Mouse (Mus musculus) bone marrow macrophage, adult 2 months (primary cell): ENCODE measurements around the gene Lgals2. TPM values are rescaled to one million over a fixed set of nuclear protein-coding genes. Genes with fewer than 3 reads are reported as not detected.
A peak's percentile ranks its signal among the peaks of the same experiment; 100 is the strongest.

Experiments used
- H3K27ac ChIP-seq: 2 replicates; pipeline ENCODE4 v1.5.1; 2012; ENCODE audit warnings: low read depth, low read length; ENCODE audit not compliant: insufficient read depth
- H3K4me1 ChIP-seq: 2 replicates; pipeline ENCODE4 v1.6.1; 2012; ENCODE audit warnings: low read length; ENCODE audit not compliant: control insufficient read depth, insufficient read depth
- H3K4me3 ChIP-seq: 2 replicates; pipeline ENCODE4 v1.5.1; 2012; ENCODE audit warnings: mild to moderate bottlenecking, low read length, moderate library complexity; ENCODE audit not compliant: insufficient read depth
- CTCF ChIP-seq: IDR thresholded peaks from 2 replicates; pipeline ENCODE4 v1.5.1; 2012; ENCODE audit warnings: low read depth, mild to moderate bottlenecking, low read length, moderate library complexity
- POLR2A ChIP-seq: IDR thresholded peaks from 2 replicates; pipeline ENCODE4 v1.6.1; 2012; ENCODE audit warnings: mild to moderate bottlenecking, low read depth, low read length, borderline replicate concordance
- polyA plus RNA-seq: library from polyadenylated mRNA; stranded (reverse); fragments of >200 nt; gene quantifications from 2 replicates; pipeline ENCODE4 v1.2.4, GENCODE M21; 2012; ENCODE audit not compliant: missing spikeins, insufficient read depth, insufficient read length

Gene Lgals2
- polyA plus RNA-seq, 1 experiment, result not detected

- 0 out of 2 replicates have a peak overlapping the region, but pooled peaks have one; percentile 40 for H3K27ac ChIP-seq
Measured at GRCm38 (mm10) chr15:78875537-78875936, 20.2 kb upstream of the Lgals2 start.

DNA sequence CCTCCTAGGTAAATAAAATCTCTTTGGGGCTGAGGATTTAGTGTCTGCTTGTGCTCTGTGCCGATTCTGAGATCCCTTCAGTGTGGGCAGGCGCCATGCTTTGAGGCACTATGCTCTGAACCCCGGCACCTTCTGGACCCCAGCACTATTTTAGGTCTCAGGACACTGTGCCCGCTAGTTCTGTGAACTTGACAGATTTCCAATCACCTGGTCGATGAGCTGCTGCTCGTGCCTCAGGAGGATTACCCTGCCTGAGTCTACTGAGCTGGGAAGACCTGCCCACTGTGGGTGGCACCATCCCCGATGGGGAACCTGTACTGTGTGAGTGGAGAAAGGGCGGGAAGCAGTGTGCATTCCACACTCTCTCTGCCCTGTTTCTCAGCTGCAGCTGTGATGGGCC lies 19.7 kb upstream of the Lgals2 start:
- no peak overlapping the region for H3K27ac ChIP-seq
- peaks cover 13% of the 10 kb centered on the region for H3K4me1 ChIP-seq
- TF ChIP-seq CTCF (no peak), POLR2A (no peak)
- no peak overlapping the region for H3K4me3 ChIP-seq

More at GRCm38 (mm10) chr15:78875537-78875936, 20.2 kb upstream of the Lgals2 start:
- H3K4me3 ChIP-seq, result no peak overlapping the region
- no peak for TF ChIP-seq POLR2A
- TF ChIP-seq CTCF, result no peak
- peaks cover 19% of the 10 kb centered on the region for H3K4me1 ChIP-seq

- Histone ChIP-seq H3K4me1 (peaks cover 6% of the 10 kb centered on the region), H3K4me3 (no peak overlapping the region), H3K27ac (no peak overlapping the region)
- TF ChIP-seq CTCF (no peak), POLR2A (no peak)
Measured at GRCm38 (mm10) chr15:78873803-78874435, 18.6 kb upstream of the Lgals2 start.

DNA sequence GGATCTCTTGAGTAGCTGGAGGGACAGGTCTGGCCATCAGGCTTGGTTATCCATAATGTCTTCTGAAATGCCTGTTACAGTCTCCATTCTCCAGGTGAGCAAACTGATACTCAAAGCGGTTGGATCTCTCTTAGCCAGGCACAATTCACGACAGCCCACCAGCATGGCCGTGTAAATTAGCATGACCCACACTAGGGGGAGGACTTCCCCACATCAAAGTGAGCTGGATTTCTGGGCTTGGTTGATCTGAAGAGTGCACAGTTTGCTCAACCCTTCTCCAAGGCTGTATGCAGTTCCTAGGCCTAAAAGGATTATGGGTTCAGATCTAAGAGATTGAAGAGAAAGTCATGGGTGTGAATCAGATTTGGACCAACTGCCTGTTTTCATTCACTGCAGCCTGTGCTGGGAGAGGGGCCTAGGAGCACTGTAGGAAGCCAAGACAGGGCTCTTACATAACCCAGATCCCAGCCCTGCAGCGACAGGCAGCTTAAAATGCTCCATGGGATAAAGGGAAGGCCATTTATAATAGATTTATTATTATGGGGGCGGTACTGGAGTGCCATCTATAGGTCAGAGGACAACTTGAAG lies 16.8 kb upstream of the Lgals2 start:
- Histone ChIP-seq H3K4me1 (peaks cover 6% of the 10 kb centered on the region), H3K4me3 (no peak overlapping the region), H3K27ac (no peak overlapping the region)
- TF ChIP-seq POLR2A (no peak), CTCF (no peak)

GRCm38 (mm10) chr15:78869775-78870174 lies 14.4 kb upstream of the Lgals2 start:
- peaks cover 3% of the 10 kb centered on the region for H3K4me1 ChIP-seq
- TF ChIP-seq CTCF (peak; percentile 78), POLR2A (no peak)
- no peak overlapping the region for H3K4me3 ChIP-seq
- no peak overlapping the region for H3K27ac ChIP-seq

DNA sequence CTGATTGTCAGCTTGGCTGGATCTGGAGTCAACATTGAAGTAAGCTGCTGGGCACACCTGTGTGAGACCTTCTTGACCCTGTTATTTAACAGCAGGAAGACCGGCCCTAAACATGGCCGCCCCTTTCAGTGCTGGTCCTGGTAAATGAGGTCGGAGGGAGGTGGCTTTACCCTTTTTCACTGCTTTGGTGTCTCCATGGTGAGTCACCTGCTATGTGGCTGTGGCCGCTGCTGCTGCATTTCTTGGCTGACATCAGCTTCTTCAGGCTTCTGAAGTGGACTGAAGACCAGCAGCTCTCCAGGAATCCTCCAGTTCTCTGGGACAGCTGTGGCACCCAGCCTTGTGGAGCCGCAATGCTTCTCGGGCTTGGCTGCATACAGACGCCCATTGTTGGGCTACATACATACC lies 13.5 kb upstream of the Lgals2 start:
- H3K4me1 ChIP-seq, result peaks cover 11% of the 10 kb centered on the region
- no peak overlapping the region for H3K4me3 ChIP-seq
- H3K27ac ChIP-seq, result no peak overlapping the region
- TF ChIP-seq CTCF, result no peak
- no peak for TF ChIP-seq POLR2A

- peaks cover 16% of the 10 kb centered on the region for H3K4me1 ChIP-seq
- H3K27ac ChIP-seq, result no peak overlapping the region
- no peak overlapping the region for H3K4me3 ChIP-seq
- no peak for TF ChIP-seq POLR2A
- TF ChIP-seq CTCF, result no peak
Measured at GRCm38 (mm10) chr15:78868398-78868797, 13.1 kb upstream of the Lgals2 start.

DNA sequence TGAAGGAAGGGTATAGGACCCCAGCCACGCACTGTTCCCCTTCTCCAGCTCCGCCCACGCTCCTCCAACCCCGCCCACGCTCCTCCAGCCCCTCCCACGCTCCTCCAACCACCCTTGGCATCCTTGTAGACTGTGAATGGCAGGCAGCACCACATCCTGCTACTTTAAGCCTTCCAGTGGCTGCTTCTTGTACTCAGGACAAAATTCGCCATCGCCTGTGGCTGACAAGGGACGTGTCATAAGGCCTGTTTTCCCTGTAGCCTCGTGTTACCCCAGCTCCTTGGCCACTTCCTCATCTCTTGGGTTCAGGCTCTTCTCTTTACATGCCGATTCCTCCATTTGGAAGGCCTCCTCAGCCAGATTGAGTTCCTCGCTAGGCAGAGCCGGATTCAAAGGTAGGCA lies 8.5 kb upstream of the Lgals2 start:
- TF ChIP-seq CTCF (no peak), POLR2A (no peak)
- peak overlapping the region; percentile 51 for H3K4me3 ChIP-seq
- peaks cover 44% of the 10 kb centered on the region for H3K4me1 ChIP-seq
- peak overlapping the region; percentile 82 for H3K27ac ChIP-seq

DNA sequence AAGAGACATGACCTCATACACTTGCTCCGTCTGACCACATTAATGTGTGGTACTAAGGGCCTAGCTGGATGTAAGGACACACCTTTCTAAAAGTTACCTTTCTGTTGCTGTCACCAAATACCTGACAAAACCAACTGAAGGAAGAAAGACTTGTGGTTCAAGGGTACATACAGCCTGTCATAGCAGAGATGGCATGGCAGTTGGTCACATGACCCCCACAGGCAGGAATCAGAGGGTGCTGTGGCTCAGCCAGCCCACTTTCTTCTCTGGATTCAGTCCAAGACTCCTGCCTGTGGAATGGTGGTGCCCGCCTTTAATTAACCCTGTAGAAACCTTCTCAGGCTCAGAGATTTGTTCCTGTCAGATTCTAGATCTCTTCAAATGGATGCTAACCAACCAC lies 7.8 kb upstream of the Lgals2 start:
- peak overlapping the region; percentile 51; the same call in 1 of the 2 replicates for H3K4me3 ChIP-seq
- peak overlapping the region; percentile 82 for H3K27ac ChIP-seq
- no peak for TF ChIP-seq CTCF
- TF ChIP-seq POLR2A, result no peak

DNA sequence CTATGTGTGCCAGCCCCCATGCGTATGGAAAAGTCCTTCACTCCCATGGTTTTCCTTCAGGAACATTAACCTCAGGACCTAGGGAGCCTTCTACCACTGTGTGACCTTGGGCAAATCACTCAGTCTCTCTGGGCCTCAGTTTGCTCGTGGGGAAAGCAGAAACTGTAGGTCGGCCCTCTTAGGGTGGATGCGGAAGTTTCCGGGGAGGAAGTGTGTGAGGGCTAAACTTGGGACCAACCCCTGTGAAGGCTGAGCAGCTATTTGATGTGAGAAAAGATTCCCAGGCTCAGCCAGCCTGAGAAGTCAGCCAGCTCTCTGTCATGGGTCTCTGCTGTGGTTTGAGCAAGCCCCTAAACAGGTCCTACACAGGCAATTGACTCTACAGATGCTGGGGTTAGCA lies 7.0 kb upstream of the Lgals2 start:
- Histone ChIP-seq H3K4me3 (no peak overlapping the region), H3K4me1 (peaks cover 44% of the 10 kb centered on the region), H3K27ac (peak overlapping the region; percentile 82)
- TF ChIP-seq POLR2A, result no peak
- TF ChIP-seq CTCF, result no peak

More for the DNA sequence above, 7.8 kb upstream of the Lgals2 start:
- H3K4me1 ChIP-seq, result peaks cover 44% of the 10 kb centered on the region

- Histone ChIP-seq H3K27ac (peak overlapping the region; percentile 28; the same call in 1 of the 2 replicates), H3K4me3 (no peak overlapping the region), H3K4me1 (peaks cover 45% of the 10 kb centered on the region)
- no peak for TF ChIP-seq CTCF
- no peak for TF ChIP-seq POLR2A
Measured at GRCm38 (mm10) chr15:78859714-78860113, 4.4 kb upstream of the Lgals2 start.
